Mouse (Mus musculus) frontal cortex, postnatal 14 days (tissue): ENCODE data around the gene Vps13a.
"Not testable (repeated sequence)": the region's sequence is repeated elsewhere in the genome, so short reads cannot be mapped to it uniquely, and the experiment has no call there.

Experiments used
- DNase-seq, 2 experiments: peaks; one replicate each; pipeline ENCODE4 v3.0.0; 2022; ENCODE audit warnings: low spot score in 2 of 2

Vps13a gene

GRCm38 (mm10) chr19:16780790-16781384 is at the start of gene Vps13a:
Gene Vps13a, minus strand, starts transcription at chr19:16780933.
- peak; percentile 69 to 72 for DNase-seq

- no peak for DNase-seq
Observed at GRCm38 (mm10) chr19:16827657-16828056, 46.9 kb upstream of the Vps13a start.

GRCm38 (mm10) chr19:16825228-16825627 is 44.5 kb upstream of the Vps13a start:
- no peak for DNase-seq

GRCm38 (mm10) chr19:16814848-16815247 is 34.1 kb upstream of the Vps13a start:
- no peak for DNase-seq

- DNase-seq = no peak
Observed at GRCm38 (mm10) chr19:16813306-16813705, 32.6 kb upstream of the Vps13a start.

GRCm38 (mm10) chr19:16812072-16812608 is 31.4 kb upstream of the Vps13a start:
- DNase-seq = no peak

GRCm38 (mm10) chr19:16805102-16805501 is 24.4 kb upstream of the Vps13a start:
- no peak for DNase-seq

GRCm38 (mm10) chr19:16804578-16804977 is 23.8 kb upstream of the Vps13a start:
- no peak for DNase-seq

- DNase-seq = peak in 1 of 2 experiments; percentile 38
Observed at GRCm38 (mm10) chr19:16802707-16803106, 22.0 kb upstream of the Vps13a start.

- DNase-seq = no peak
Observed at GRCm38 (mm10) chr19:16802123-16802522, 21.4 kb upstream of the Vps13a start.

- no peak for DNase-seq
Observed at GRCm38 (mm10) chr19:16797923-16798322, 17.2 kb upstream of the Vps13a start.

GRCm38 (mm10) chr19:16794486-16794885 is 13.8 kb upstream of the Vps13a start:
- DNase-seq = not testable (repeated sequence)

- DNase-seq = no peak
Observed at GRCm38 (mm10) chr19:16789930-16790329, 9.2 kb upstream of the Vps13a start.

- DNase-seq = no peak
Observed at GRCm38 (mm10) chr19:16784879-16785278, 4.1 kb upstream of the Vps13a start.

- DNase-seq = no peak
Observed at GRCm38 (mm10) chr19:16781406-16782019, 780 bp upstream of the Vps13a start.

- peak; percentile 13 to 27 for DNase-seq
Observed at GRCm38 (mm10) chr19:16780251-16780783, 416 bp downstream of the Vps13a start.

GRCm38 (mm10) chr19:16779786-16780185 is 947 bp downstream of the Vps13a start:
- no peak for DNase-seq

- no peak for DNase-seq
Observed at GRCm38 (mm10) chr19:16779281-16779680, 1.5 kb downstream of the Vps13a start.

- DNase-seq = no peak
Observed at GRCm38 (mm10) chr19:16778578-16778977, 2.2 kb downstream of the Vps13a start.

GRCm38 (mm10) chr19:16777901-16778300 is 2.8 kb downstream of the Vps13a start:
- DNase-seq = no peak

- DNase-seq = not testable (repeated sequence)
Observed at GRCm38 (mm10) chr19:16777391-16777790, 3.3 kb downstream of the Vps13a start.

- DNase-seq = no peak
Observed at GRCm38 (mm10) chr19:16773237-16774016, 7.3 kb downstream of the Vps13a start.
